Mouse (Mus musculus) megakaryocyte progenitor cell, adult 5-6 weeks (primary cell): ENCODE data around the gene Sacm1l. TPM values are rescaled to one million over a fixed set of nuclear protein-coding genes. Genes with fewer than 3 reads are reported as not detected.

Experiments
- ATAC-seq: replicated peaks from 2 replicates; pipeline ENCODE4 v1.8.0; 2016; ENCODE audit warnings: mild to moderate bottlenecking, moderate TSS enrichment, inconsistent platforms; ENCODE audit not compliant: poor library complexity
- total RNA-seq, 2 experiments: library from RNA; stranded (forward) in 1 of 2; stranded (reverse) in 1 of 2; fragments of 157-497, 149-512 nt in 1 of 2; fragments of 200-1000 nt in 1 of 2; gene quantifications; 2 replicates each; pipeline versions ENCODE4 v1.2.3 to v1.2.4; 2015 to 2017

Gene Sacm1l
- total RNA-seq, 2 experiments from 2014 or later: 33.3 to 36.4 TPM

DNA sequence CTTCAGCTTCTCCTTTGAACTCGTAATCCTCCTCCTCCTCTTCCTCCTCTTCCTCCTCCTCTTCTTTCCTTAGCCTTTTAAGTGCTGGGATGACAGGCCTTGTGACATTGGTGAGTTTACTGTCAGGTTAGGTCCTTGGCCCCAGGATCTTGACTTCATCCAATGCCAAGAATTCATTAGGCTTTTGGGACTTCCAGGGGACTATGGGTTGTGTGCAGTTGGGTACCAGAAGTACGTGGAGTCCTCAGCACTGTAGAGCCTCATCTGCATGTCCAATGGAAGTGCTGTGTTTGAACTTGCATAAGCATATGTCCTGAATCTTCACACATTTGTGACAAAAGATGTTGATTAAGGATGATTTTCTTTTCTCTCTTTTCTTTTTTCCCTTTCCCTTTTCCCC is 20.6 kb upstream of the Sacm1l start:
- no peak for ATAC-seq

- ATAC-seq: peak; percentile 58
Measured at GRCm38 (mm10) chr9:123509638-123510604, 19.6 kb upstream of the Sacm1l start.

DNA sequence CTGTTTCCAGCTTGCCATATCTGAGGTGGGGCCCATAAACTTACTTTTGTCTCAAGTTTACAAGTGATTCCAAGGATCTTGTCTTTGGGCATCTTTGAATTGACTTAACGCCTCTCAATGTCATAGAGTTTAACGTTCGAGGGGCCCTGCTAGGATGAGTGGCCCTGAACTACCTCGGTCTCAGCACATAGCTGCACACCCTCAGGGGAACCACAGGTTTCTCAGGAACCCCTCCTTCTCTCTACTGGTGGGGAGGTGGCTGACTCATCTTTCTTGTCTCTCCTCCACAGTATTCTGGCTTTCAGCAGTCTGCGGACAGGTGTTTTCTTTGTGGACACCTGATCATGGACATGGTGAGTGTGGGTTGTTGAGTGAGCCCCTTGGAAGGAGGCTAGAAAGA is 18.6 kb upstream of the Sacm1l start:
- ATAC-seq: no peak

DNA sequence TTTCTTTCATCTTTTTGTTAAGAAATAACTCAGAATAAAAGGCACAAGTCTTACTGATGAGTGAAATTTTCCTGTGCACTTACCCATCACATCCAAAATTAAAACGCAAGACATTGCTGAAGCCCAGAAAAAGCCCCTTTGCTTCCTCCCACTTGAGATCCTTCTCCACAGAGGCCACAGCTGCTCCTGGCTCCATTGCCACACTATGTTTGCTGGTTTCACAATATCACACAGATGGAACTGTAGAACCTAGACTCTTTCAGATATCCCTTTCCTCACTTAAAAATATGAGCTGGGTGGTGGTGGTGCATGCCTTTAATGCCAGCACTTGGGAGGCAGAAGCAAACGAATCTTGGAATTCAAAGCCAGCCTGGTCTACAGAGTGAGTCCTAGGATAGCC is 17.1 kb upstream of the Sacm1l start:
- no peak for ATAC-seq

- ATAC-seq: peak; percentile 54
Measured at GRCm38 (mm10) chr9:123515087-123515486, 14.5 kb upstream of the Sacm1l start.

DNA sequence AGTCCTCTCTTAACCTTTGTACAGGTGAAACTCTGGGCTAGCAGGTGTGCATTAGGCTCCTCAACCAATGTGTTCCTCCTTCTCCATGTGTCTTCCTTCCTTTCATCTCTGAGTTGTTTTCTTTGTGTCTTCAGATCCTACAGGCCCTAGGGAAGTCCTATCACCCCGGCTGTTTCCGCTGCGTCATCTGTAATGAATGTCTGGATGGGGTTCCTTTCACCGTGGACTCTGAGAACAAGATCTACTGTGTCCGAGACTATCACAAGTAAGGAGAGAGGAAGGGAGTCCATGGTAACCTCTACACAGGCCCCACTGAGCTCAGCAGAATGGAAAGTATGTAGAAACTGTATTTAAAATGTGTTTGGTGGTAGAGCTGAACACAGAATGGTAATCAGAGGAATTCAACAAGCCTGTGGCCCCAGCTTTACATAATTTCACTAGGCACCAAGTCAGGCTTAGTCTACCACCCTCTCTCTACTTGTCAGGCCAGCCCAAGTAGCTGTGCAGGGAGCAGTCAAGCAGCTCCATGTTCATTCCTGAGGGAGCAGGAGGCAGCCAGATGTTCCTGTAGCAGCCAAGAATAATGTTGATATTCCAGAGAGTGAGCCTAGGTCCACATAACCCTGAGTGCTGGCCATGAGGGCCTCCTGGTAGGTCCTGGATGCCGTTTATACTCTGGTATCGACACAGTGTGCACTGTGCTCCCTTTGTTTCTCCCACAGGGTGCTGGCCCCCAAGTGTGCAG is 12.7 kb upstream of the Sacm1l start:
- no peak for ATAC-seq

DNA sequence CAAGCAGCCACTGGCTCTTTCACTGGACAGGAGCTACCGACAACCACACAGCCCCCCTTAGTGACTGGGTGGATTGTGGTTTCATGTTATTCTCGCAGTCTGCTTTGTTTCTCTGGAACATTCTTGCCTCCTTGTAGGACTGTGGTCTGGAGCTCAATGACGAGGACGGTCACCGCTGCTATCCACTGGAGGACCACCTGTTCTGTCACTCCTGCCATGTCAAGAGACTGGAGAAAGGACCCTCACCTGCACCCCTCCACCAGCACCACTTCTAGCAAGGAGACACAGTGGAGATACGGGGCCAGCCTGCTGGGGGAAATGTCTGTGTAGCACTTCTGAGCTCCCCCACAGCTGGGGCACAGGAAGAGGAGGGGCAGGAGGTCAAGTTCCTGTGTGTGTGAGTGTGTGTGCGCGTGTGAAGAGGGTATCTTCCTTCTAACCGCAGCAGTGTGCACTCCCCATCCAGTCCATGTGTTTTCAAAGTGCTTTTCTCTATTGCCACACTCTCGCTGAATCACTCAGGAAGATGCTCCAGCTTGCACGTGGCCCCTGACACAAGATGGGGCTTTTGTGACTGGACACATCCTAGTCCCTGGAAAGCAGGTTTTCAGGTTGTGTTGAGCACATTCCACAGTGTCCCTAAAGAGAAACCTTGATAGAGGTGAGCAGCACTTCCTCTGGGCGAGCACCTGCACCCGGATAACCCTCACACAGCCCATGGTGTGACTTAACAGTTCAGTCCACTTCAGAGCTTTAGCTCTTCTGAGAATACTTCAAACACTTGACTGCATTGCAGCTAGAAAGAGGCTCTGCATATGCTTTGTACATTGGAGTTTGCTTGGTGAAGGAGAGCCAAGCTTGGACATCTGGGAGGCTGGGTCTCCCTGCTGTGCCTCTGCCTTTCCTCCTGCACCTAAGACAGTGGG is 10.3 kb upstream of the Sacm1l start:
- peak; percentile 78 for ATAC-seq

DNA sequence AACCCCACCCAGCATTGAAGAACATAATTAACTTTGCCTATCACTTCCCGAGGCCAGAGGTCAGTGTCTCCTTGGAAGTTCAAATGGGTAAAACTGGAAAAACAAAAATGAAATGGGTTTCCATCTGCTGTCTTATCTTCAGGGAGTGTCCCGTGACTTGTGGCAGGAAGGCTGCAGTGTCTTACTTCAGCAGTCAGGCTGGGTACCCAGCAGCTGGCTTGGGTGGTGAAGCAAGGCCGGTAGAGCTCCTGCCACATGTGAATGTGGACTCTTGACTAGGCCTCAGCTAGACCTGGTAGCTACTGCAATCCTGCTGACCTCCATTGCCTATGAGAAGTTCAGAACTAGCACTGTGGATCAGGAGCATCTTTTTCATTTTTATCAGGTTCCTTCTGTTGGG is 8.8 kb upstream of the Sacm1l start:
- no peak for ATAC-seq

GRCm38 (mm10) chr9:123523676-123524075 is 5.9 kb upstream of the Sacm1l start:
- peak; percentile 60 for ATAC-seq

- ATAC-seq: 0 out of 2 replicates have a peak, but pooled peaks have one; percentile 15
Measured at GRCm38 (mm10) chr9:123525095-123525494, 4.5 kb upstream of the Sacm1l start.

GRCm38 (mm10) chr9:123526502-123526901 is 3.1 kb upstream of the Sacm1l start:
- no peak for ATAC-seq

- no peak for ATAC-seq
Measured at GRCm38 (mm10) chr9:123528087-123528925, 1.3 kb upstream of the Sacm1l start.

DNA sequence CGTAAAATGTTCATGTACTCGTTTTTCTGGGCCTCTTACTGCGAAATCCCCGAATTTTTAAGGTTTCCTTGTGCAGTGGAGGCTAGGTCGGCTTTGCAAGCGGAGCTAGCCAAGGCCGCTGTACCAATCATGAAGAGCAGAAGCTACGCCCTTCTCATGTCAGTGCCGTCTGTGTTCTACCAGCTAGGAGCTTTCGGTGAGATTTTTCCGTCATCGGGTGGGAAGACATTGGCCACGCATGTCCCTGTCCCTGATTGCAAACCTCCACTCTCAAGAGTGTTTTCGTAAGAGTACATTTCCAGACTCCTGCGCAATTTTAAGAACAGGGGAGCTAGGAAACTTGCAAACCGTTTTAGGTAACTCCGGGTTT is 648 bp upstream of the Sacm1l start:
- peak; percentile 40 for ATAC-seq

GRCm38 (mm10) chr9:123530158-123530475 is 558 bp downstream of the Sacm1l start:
- ATAC-seq: no peak

DNA sequence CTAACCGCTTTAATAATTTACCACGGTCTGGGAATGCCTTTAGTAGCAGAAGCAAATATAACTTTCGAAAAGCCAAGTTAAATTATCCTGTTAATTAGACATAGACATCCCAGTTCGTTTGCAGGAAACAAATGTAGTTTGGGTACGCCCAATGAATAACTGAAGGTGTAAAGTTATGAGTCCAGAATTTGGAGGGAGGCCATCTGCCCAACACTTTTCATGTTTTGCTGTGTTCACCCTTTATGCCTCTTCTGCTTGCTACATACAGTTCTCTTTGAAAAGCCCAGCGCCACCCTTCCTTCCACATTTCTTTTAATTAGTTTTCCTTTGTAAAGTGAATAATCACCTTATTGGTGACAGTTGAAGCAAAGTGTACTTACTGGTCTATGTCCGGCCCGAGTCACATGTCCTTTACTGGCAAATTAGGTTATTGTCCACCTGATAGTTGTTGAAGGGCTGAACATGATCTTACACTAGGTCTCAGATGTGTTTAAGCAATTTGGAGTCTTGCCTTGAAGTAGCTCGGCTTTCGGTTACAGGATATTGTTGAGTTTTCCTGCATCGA is 1.1 kb downstream of the Sacm1l start:
- ATAC-seq: no peak

GRCm38 (mm10) chr9:123531234-123531633 is 1.7 kb downstream of the Sacm1l start:
- ATAC-seq: no peak

- ATAC-seq: no peak
Measured at GRCm38 (mm10) chr9:123536613-123537012, 7.1 kb downstream of the Sacm1l start.

DNA sequence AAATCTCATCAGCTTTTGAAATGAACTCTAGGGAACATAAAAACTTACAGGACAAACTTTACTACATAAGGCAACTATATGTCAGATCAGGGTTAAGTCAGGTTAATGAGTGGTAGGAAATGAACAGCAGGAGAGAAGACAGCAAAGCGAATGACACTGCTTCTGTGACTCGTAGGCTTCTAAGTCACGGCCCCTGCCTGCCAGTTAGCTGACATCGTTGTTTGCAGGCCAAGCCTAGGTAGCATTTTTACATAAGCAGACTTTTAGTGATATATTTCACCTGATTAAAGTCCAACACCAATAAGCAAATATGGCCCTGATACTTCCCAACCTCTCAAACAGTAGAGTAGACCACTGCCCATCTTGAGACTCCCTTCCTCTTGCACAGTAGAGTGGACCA is 8.6 kb downstream of the Sacm1l start:
- ATAC-seq: no peak

DNA sequence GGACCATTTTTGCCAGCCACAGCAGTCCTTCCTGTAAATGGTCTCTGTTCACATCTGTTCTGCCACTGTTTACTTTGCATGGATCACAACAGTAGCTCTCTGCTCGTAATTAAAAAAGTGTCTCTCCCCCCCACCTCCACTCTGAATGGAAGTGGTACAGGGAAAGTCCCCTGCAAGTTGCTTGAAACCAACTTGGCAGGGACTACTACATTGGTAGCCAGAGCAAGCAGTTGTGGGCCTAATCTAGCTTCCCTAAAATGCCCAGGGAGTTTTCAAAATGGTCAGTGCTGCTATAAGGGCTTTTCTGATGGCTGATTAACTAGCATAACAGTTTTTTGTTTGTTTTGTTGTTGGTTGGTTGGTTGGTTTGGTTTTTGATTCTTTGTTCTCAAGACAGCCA is 9.5 kb downstream of the Sacm1l start:
- ATAC-seq: no peak

DNA sequence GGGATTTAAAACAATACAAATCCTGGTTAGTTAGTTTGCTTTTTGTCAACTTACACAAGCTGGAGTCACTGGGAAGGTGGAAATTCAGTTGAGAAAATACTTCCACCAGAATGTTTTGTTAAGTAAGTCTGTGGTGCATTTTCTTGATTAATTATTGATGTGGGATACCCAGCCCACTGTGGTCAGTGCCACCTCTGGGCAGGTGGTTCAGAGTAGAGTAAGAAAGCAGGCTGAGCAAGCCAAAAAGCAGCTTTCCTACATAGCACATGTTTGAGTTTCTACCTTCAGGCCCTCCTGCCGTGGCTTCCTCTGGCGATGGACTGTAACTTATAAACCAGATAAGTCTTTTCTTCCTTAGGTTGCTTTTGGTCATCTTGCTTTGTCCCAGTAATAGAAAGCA is 10.3 kb downstream of the Sacm1l start:
- ATAC-seq: no peak
